Mouse (Mus musculus) CD4-positive, CD25-positive, alpha-beta regulatory T cell, adult 2 months (primary cell): Measurements from ENCODE around the gene Sppl2a.
"Not testable (repeated sequence)": the region's sequence is repeated elsewhere in the genome, so short reads cannot be mapped to it uniquely, and the experiment has no call there.

Source experiments
- DNase-seq: peaks from one replicate; pipeline ENCODE4 v3.0.0-alpha.2; 2012; ENCODE audit warnings: low read depth, low spot score

Gene Sppl2a

DNA sequence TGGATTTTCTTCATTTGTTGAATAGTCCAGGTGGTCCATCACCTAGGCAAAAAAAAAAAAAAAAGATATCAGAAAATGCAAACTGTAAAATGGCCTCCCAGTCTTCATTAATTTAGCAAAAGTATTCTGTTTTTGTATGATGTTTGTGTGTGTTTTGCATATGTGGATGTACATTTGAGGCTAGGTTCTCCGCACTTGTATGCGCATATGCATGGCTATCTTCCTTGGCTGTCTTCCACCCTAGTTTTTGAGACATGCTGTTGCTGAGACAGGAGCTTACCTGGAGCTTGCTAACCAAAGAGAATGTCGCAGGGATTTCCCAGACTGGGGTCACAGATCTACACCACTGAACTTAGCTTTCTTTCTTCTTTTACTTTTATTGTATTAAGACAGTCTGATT is 38.8 kb downstream of the Sppl2a start:
- DNase-seq, result no peak

GRCm38 (mm10) chr2:126892316-126892715 is 40.7 kb downstream of the Sppl2a start:
- no peak for DNase-seq

- no peak for DNase-seq
These were observed 41.3 kb downstream of the Sppl2a start for GRCm38 (mm10) chr2:126891743-126892142.

DNA sequence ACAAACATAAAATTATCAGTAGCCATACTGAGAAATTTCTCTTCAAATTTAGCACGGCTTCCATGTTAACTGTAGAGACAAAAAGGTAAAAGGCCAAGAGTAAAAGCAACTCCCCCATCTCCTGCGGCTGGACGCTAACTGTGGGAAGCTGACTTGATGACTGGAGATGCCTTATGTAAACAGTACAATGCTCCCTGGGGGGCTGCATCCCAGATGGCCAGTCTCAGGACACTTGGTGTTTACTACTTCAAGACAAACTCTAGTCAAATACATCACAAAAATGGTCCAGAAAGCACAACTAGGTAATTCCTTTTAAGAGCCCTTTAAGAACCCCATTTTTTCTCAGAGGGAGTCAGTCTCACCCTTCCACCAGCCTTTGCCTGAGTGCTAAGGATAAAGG is 45.9 kb downstream of the Sppl2a start:
- no peak for DNase-seq

GRCm38 (mm10) chr2:126885871-126886270 is 47.2 kb downstream of the Sppl2a start:
- DNase-seq, result no peak

GRCm38 (mm10) chr2:126882711-126883110 is 50.3 kb downstream of the Sppl2a start:
- not testable (repeated sequence) for DNase-seq

GRCm38 (mm10) chr2:126877991-126878390 is 55.0 kb downstream of the Sppl2a start:
- no peak for DNase-seq

DNA sequence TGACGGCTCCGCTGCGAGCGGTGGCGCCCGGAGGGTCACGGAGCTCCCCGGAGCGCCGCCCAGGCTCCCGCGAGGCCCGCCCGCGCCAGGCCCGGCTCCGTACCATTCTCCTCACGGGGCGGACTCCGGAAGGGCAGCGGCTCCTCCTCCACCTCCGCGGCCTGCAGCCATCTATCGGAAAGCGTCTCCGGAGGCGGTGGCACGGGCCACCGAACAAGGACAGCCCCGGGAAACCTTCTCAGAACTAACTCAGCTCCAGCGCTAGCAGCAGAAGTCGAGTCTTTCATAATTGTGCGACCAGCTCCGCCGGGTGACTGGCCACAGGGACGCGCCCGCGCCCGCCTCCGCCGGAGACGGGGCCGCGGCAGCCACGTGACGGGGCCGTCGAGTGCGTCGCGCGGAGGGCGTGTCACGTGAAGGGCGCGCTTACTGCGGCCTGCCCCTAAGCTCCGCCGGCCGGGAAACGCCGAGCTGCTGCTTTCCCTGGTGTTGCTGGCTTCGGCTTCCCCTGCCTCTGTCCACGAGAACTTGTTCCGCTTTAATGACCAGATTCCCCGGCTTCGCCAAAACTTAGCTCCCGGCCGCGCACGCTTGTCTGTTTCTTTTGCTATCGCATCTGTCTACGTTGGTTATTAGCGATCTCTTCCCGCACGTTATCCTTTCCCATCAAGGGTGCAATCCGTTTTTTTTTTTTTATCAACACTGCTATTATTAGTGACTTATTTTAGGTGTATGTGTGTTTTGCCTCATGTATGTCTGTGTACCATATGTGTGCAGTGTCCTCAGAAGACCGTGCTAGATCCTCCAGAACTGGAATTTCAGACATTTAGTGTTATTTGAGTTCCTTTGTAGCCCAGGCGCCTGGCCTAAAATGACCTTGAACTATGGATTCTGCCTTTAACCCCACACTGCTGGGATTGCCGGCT is 56.9 kb downstream of the Sppl2a start, which contains the start of gene Trpm7:
Gene Trpm7, minus strand, starts transcription at position 360 of the 926 bp plus-strand sequence.
- DNase-seq, result peak; percentile 94

DNA sequence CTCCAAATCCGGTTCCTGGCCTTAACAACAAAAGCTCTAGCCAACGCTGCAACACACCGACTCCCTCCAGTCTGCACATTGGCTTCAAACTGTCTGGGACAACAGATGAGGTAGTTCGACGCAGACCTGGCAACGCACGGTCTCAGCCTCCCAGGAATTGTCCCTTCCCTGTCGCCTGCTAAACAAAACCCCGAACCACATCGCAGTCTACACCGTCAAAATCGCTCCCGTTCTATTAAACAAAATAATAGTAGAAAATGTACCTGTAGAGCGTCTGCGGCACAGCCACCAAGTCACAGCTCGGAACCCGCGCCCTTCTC is 57.6 kb downstream of the Sppl2a start:
- DNase-seq, result no peak

GRCm38 (mm10) chr2:126874809-126875515 is 58.1 kb downstream of the Sppl2a start:
- peak; percentile 39 for DNase-seq

GRCm38 (mm10) chr2:126866301-126866700 is 66.7 kb downstream of the Sppl2a start:
- DNase-seq, result no peak

DNA sequence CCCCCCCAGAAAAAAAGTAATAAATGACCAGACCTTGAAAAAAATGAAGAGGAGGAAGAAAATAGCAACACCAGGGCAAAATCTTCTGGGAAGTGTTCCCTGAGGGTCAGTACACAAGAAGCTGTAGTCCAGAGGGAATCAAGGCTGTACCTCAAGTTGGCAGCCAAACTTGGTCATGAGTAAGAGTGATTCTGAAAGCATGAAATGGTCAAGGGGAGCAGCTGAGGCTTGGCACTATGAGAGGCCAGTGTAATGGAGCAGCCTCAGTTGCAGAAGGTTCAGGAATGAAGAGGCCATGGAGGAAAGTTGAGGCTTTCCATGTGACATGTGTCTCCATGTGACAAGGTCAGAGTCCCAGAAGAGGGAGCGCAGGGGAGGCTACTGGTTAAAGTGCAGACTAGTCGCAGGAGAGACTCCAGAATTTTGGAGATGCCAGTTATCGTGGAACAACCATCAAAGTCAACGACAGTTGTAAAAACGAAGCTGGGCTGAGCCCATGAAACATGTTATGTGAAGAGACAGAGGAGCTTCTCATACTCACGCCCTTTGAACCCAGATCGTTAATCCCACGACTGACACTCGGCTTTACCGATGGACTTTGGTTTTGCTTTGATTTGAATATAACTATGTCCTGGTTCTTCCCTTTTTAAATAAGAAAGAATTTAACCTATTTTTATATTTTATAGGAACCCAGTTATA is 67.4 kb downstream of the Sppl2a start:
- no peak for DNase-seq

GRCm38 (mm10) chr2:126865026-126865425 is 68.0 kb downstream of the Sppl2a start:
- no peak for DNase-seq

DNA sequence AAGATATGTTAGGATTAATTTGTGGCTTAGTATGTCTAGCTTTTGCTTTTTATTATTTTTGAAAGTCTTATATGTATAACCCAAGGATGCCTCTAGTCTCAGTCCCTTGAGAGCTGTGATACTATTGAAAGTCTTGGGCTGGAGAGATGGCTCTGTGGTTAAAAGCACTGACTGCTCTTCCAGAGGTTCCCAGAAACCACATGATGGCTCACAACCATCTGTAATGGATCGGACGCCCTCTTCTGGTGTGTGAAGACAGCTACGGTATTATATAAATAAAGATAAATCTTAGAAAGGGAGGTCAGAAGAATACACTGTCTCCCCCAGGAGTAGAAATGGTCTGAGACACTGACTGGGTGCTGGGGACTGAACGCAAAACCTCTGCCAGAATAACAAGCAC is 88.3 kb downstream of the Sppl2a start:
- no peak for DNase-seq
